Mouse (Mus musculus) erythroblast, embryonic 14.5 days (primary cell): Measurements from ENCODE around the gene Zap70.

ENCODE experiments used
- GATA1 ChIP-seq: IDR thresholded peaks from 2 replicates; pipeline ENCODE4 v1.6.1; 2012; ENCODE audit warnings: low read length, inconsistent platforms, mixed read lengths
- TAL1 ChIP-seq: IDR thresholded peaks from 3 replicates; pipeline ENCODE4 v1.6.1; 2012; ENCODE audit warnings: low read length, inconsistent platforms, mixed read lengths

GRCm38 (mm10) chr1:36830913-36831866, 69.6 kb downstream of the Zap70 start:
- TF ChIP-seq GATA1, result no peak
- no peak for TF ChIP-seq TAL1
